Mouse (Mus musculus): ENCODE measurements at regions not wholly inside any gene's neighbourhood (a gene's known extent, or its start where the extent isn't known, plus 50 kb on each side); places are given as distances from the start of the nearest gene placed in this dataset.
"Not testable (repeated sequence)": the region's sequence is repeated elsewhere in the genome, so short reads cannot be mapped to it uniquely, and the experiment has no call there.

DNA sequence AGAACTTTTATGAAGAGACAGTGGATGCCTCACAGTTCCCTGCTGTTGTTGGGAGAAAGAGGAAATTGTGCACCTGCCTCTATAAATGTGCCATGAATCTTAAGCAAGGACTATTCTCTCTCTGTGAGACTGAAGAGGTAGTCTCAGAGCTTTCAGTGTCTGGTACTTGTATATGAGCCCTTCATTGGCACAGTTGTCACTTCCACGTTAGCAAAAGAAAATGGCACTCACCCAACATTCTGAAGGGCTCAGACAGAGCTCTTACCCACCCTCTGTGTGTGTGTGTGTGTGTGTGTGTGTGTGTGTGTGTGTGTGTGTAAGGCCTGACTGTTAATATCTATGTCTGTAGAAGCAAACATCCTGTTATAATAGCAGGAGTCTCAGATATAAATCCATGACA, 75.6 kb upstream of the Lhfpl3 start:
- DNase-seq (ENCODE audit: low read depth, low spot score), result no peak

- DNase-seq (ENCODE audit: low read depth, low spot score), result peak; percentile 10
These were observed 91.0 kb upstream of the Orc5 start for GRCm38 (mm10) chr5:22641233-22641632.

DNA sequence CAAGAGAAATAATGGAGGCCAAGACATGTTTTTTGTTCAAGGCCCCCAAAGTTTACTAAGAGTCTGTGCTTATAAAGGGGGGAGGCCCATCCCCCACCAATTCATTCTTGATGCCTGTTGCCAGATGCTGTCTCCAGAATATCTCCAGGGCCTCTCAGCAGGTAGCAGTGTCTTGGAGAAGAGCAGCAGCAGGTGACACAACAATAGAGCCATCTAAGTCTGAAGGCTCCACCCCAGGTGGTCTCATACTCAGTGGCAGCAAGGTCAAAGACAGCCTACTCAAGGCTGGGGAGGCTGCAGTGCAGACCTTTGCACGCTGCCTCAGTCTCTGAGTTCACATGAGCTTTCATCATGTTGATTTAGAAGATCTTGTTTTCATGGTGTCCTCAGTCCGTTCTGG, 66.8 kb upstream of the Orc5 start:
- DNase-seq (ENCODE audit: low read depth, low spot score), result not testable (repeated sequence)

Measured in brain, embryonic 18.5 days (tissue).